Mouse (Mus musculus): ENCODE measurements around the gene Tex37. TPM values are rescaled to one million over a fixed set of nuclear protein-coding genes. Genes with fewer than 3 reads are reported as not detected.

Tex37 gene
- polyA plus RNA-seq (2015; fragmentation: Nextera tagmentation; extraction: Ambion mirVana): not detected in 2 replicates

DNA sequence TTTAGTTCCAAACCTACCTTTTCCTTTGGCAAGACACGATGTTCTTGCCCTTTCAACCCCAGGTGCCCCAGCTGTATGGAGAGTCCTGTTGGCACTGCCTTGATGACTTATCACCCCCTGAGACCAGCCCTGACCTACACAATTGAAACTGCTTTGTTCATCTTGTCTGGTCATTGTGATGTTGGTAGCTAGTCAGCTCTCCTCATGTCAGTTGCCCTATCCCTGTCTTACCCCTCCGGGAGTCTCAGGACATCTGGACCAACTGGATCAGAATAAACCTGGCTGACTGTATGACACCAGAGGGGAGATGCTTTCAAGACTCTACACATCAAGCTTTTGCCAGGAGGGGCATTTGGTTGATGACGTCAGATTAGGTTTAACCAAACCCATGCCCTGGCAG is at the start of gene Tex37:
TSS of gene Tex37 (minus strand) at position 101 of the 400 bp plus-strand sequence.

DNA sequence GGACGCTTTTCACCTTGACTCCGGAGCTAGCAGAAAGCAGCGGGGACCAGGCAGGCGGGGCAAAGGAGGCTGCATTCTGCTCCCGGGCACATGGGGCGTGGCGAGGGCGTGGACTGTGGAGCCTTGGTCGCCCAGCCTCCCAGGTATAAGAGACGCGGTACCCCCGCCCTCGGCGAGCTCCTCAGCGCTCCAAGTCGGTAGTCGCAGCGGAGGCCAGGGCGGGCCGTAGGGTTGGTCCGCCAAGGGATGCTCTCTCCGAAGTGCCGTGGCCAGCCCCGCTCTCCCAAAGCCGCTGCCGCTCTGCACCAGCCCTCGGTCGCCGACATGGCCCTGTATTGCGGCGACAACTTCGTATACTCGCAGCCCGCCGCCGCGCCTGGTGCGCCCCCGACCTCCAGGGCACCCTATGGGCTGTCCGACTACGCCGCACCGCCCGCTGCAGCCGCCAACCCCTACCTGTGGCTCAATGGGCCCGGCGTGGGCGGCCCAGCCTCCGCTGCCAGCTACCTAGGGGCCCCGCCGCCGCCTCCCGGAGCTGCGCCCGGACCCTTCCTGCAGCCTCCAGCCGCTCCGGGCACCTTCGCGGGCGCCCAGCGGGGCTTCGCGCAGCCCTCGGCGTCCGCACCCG is 37.7 kb upstream of the Tex37 start, which contains the start of gene Foxi3:
TSS of gene Foxi3 (plus strand) at position 247 of the 628 bp plus-strand sequence.

Other genes with a start within 250 kb of the Tex37 start
- 9.6 and 9.7 TPM in 2 replicates for gene Rpia, start 126.7 kb downstream of the Tex37 start, polyA plus RNA-seq (2015; fragmentation: Nextera tagmentation; extraction: Ambion mirVana)
- gene Eif2ak3, start 74.4 kb downstream of the Tex37 start, polyA plus RNA-seq (2015; fragmentation: Nextera tagmentation; extraction: Ambion mirVana): 6.6 and 7.3 TPM in 2 replicates
- gene Foxi3, start 37.6 kb upstream of the Tex37 start, polyA plus RNA-seq (2015; fragmentation: Nextera tagmentation; extraction: Ambion mirVana): not detected in 2 replicates
- 3.1 and 4.5 TPM in 2 replicates for gene Thnsl2, start 225.5 kb upstream of the Tex37 start, polyA plus RNA-seq (2015; fragmentation: Nextera tagmentation; extraction: Ambion mirVana)